Mouse (Mus musculus) left cerebral cortex, adult 18-20 months (tissue): ENCODE data around the gene Etd. TPM values are rescaled to one million over a fixed set of nuclear protein-coding genes. Genes with fewer than 3 reads are reported as not detected.
"Not testable (repeated sequence)": the region's sequence is repeated elsewhere in the genome, so short reads cannot be mapped to it uniquely, and the experiment has no call there.

ENCODE experiments used
- DNase-seq, 2 experiments: peaks; one replicate each; pipeline ENCODE4 v3.0.0; 2021 to 2022; ENCODE audit warnings: low spot score in 2 of 2, mixed read lengths in 1 of 2
- long read RNA-seq, 2 experiments: library from polyadenylated mRNA; stranded (forward); transcript quantifications; one replicate each; pipeline ENCODE4 v2.0.0; 2021
- total RNA-seq, 2 experiments: library from RNA; stranded (reverse); gene quantifications; 2 replicates each; pipeline ENCODE4 v1.2.3; 2021

Gene Etd
- total RNA-seq, result not detected
- long read RNA-seq, experiment 1, result 0 reads
- long read RNA-seq, experiment 2, result 0 reads

GRCm38 (mm10) chrX:53434618-53435017, at the start of gene Etd:
Etd (plus strand) TSS chrX:53434918.
- DNase-seq, result no peak

DNA sequence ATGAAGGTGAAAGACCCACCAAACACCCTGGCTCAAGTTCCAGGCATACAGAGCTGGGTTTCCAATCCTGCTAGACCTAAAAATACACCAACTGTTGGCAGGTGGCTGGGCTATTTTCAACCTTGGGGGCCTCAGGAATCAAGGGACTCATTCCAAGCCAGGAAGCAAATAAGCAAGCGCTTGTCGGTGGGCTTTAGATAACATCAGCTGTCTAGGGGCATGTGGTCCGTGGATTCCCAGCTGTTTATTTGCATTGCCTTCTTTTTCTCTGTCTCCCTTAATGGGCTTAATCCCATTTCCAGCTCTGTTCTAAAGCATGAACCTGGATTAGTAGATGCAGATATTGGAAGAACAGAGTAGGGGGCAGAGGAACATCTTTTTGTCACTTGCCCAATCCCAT, 48.4 kb upstream of the Etd start:
- no peak for DNase-seq

- peak in 1 of 2 experiments; percentile 2 for DNase-seq
These were observed 1.8 kb upstream of the Etd start for GRCm38 (mm10) chrX:53432888-53433287.

DNA sequence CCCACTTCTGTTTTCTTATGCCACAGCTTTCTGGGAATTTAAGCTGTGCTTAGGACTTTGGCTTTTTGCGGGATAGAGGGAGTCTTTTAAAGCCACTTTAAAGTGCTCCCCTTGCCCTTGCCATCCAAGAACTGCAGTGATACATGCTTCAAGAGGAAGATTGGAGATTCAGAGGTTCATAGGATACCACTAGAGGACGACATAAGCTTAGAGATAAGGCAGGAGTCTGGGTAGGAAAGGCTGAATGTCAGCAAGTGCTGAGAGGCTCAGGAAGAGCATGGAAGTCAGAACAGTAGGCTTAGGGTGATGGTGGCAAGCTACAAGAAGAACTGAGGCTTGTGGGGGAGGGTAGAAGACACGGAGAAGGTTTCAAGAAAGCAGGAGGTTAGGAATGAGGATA, 24.9 kb downstream of the Etd start:
- no peak for DNase-seq

GRCm38 (mm10) chrX:53464194-53464593, 29.5 kb downstream of the Etd start:
- DNase-seq, result not testable (repeated sequence)

Other genes with a start within 250 kb of the Etd start
- gene Plac1, start 194.8 kb upstream of the Etd start, total RNA-seq, result not detected
- gene Fam122b, start 165.1 kb upstream of the Etd start, total RNA-seq, result 1 to 10 TPM; 4.0 to 4.2 TPM
- not detected for gene Fam122c, start 161.5 kb upstream of the Etd start, total RNA-seq
- 10 to 100 TPM; 14.3 to 16.1 TPM for gene Mospd1, start 64.4 kb upstream of the Etd start, total RNA-seq
- 100 to 1,000 TPM; 282 to 292 TPM for gene Rtl8c, start 173.1 kb downstream of the Etd start, total RNA-seq
- not detected for gene Gm14597, start 174.1 kb downstream of the Etd start, total RNA-seq
- 100 to 1,000 TPM; 279 to 340 TPM for gene Rtl8a, start 208.8 kb downstream of the Etd start, total RNA-seq
- 100 to 1,000 TPM; 256 to 258 TPM for gene Rtl8b, start 235.5 kb downstream of the Etd start, total RNA-seq